Mouse (Mus musculus) activated CD4-positive, CD25-positive, alpha-beta regulatory T cell, adult 4 months (primary cell): ENCODE measurements around the gene Gm5150. TPM values are rescaled to one million over a fixed set of nuclear protein-coding genes. Genes with fewer than 3 reads are reported as not detected.
"Not testable (repeated sequence)": the region's sequence is repeated elsewhere in the genome, so short reads cannot be mapped to it uniquely, and the experiment has no call there.

Experiments
- ATAC-seq: one replicate; pipeline ENCODE4 v1.8.0; 2017
- polyA plus RNA-seq, 2 experiments: library from polyadenylated mRNA; unstranded; fragments of 100-300 nt; shearing (Covaris generic); gene quantifications; one replicate each; pipeline ENCODE4 v1.2.1; 2017

The Gm5150 gene
- polyA plus RNA-seq, result not detected

DNA sequence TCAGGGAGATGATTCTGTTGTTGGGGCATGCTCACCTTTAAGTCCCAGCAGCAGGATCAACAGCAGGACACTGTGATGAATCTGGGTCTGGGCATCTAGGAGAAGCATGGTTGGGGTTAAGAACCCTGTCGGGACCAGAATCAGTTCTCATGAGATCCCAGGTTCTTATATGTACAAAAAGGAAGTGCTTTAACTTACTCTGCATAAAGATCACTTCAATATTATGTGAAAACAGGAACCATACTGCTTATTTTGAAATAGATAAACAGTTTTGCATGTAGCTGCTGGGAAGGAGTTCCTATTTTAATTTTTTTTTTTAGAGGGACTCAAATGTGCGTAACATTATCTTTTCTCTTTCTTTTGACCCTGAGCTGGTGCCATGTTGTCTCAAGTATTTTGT is at the start of gene Gm5150:
Gene Gm5150, minus strand, starts transcription at position 223 of the 400 bp plus-strand sequence.
- ATAC-seq, result no peak

DNA sequence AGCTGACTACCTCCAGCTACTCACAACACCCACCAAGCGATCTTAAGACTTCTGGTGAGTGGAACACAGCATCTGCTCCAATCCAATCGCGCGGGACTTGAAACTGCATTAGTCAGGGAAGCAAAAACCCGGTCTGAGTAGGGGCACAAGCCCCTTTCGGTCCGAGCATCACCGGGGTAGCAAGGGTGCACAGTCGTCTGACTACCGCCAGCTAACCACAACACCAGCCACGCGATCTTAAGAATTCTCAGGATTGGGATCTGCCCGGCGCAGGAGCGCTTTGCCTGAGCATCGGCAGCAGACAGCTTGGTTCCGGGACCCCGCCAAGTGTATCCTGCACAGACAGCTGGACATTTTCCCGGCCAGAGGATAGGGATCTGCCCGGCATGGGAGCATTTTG is 45.5 kb upstream of the Gm5150 start:
- not testable (repeated sequence) for ATAC-seq

DNA sequence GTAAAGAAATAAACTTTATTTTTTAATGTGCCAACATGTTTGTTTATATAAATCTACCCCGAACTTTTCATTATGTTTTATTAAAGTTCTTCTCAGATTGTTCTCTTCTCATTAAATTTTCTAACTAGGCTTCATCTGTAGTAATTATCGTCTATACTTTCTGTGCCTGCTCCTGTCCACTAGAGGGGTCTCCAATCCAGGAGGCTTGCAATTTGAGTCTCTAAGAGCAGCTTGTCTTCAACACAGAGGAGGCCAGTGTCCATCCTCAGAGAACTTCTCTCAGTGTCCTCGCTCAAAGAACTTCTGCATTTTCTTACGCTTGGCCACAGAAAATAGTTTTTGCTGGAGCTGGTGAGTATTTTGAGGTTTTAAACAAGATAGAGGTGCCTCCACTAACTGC is 41.1 kb upstream of the Gm5150 start:
- no peak for ATAC-seq

DNA sequence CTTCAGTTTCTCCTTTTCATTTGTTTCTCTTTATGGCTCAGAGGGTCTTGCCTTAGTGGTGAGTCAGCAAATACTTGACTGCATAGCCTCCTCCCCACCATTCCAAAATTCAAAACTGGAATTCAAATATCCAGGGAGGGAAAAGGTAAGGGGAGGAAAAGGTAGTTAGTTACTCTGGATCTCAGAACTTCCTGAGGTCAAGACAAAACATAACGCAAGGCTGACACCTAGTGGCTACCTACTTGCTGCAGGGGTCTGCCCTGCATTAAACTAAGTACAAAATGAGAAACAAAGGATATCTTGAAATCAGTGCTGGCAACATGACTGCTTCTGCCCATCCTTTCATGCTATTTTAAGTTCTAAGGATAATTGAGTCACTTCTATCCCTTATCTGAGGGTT is 37.1 kb upstream of the Gm5150 start:
- no peak for ATAC-seq

DNA sequence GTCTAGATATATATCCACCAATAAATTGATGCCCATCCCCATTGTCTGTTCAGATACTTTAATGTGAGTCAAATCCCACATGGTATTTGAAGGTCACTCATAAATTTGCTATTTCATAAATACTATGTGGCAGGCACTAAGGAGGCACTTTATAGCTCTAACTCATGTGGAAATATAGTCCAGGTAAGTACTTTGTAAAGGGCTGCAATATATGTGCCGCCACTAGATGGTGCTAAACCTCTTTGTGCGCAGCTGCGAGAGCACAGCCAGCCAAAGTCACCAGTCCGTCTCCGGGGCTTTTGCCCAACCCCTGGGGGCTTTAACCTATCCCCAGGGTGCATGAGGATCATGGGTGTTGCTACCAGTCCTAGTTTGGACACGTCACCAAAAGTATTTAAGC is 18.8 kb upstream of the Gm5150 start:
- ATAC-seq, result peak; percentile 32

DNA sequence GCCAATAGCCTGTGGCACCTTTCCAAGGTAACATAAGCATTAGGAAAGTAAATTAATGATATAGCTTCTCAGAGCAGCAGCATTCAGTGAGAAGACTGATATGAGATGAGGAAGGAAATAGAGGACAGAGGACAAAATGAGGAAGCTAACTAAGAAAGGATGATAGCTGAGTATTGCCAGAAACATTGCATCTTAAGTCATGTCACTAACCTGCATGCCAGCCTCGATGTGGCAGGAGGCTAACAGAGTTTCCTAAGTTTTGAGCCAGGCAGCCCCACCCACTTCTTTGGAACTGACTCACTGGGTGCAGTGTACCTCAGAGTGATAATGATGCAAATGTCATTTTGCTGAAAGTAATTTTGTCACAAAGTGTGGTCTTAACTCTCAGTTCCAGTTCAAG is 16.0 kb upstream of the Gm5150 start:
- ATAC-seq, result no peak

DNA sequence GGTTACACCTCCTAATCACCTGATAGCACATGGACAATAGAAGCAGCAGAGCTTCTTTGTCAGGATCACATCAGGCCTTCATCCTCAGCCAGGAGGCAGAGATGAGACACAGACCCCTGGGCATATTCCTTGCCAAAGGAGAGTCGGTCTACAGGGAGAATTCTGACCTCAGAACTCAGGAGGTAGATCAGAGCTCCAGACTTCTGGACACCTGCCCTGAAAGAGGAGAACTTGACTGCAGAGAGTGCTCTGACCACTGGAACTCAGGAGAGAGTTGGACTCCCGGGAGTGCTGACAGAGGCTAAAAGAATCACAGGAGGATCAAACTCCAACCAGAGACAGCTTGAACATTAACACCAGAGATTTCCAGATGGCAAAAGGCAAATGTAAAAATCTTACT is 8.2 kb upstream of the Gm5150 start:
- not testable (repeated sequence) for ATAC-seq

DNA sequence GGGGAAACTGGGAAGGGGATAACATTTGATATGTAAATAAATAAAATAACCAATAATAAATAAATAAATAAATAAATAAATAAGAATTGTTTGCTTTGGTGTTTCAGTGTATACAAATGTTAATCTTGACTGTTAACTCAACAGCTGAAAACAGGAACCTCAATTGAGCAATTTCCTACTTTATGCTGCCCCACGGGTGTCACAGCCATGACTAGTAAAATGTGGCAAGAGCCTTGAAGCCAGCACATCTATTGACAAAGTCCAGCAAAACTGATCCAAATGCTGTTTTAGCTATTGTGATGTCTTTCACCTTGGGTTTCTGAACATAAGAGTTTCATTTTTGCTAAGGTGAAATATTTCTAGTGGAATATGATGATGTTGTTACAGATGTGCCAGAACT is 1.6 kb upstream of the Gm5150 start:
- no peak for ATAC-seq

DNA sequence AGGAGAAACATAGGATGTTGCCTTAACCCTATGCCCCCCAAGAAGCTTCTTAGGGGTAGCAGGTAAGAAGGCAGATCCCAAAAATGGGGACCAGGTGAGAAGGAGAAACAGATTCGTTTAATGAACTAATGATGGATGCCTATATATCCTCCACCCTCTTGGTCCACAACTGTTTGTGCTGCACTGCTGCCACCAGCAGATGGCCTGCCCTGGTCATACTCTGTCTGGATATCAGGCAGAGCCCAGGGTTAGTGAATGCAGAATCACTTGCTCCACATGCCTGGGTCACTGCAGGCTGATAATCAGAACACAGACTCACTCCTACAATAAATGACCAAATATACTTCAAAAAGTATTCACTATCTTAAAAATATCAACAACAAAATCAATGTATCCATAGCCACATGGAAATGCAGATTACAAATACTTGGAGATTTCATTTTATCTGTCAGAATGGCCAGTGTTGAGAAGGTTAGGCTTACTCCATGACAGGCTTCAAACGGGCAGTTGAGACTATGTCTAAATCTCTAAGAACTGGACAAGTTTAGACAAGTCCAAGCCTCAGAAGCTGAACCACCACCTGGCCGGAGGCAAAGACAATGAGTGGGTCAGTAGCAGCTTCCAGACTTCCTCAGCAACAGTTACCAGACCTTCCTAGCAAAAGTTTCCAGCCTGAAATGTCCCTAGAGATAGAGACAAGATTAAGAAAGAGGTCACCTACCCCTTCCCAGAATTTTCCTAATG is 2.2 kb downstream of the Gm5150 start:
- no peak for ATAC-seq

DNA sequence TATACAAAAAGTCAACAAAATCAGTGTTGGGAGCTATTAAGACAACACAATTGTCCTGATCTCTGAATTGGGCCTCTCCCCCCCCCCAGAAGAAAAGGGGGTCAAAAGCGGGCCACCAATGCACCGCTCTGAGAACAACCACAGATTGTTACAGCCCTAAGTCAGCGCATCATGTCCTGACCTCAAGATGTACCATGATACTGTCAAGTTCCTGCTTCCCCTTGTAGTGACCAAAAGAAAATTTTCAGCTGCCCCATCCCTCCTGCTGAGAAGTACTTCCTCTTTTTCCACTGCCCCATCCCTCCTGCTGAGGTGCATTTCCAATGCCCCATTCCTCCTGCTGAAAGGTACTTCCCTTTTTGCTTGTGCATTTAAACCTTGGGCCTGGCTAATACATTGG is 6.8 kb downstream of the Gm5150 start:
- not testable (repeated sequence) for ATAC-seq

DNA sequence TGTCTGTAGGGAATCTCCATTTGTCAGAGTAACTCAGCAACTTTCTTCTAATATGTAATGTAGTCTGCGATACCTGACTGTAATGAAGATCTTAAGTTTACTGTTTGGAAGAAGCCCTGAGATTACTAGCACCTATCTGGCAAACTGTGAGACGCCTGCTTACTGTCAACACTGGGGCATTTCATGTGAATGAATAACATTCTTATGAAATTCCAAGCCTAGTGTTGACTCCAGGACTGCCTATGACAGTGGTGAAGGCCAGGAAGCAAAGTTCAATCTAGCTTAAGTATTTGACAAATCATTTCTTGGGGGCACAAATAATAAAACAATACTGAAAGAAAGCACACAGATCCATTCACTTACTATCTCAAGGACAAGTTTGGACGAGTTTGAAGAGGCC is 24.0 kb downstream of the Gm5150 start:
- ATAC-seq, result no peak

DNA sequence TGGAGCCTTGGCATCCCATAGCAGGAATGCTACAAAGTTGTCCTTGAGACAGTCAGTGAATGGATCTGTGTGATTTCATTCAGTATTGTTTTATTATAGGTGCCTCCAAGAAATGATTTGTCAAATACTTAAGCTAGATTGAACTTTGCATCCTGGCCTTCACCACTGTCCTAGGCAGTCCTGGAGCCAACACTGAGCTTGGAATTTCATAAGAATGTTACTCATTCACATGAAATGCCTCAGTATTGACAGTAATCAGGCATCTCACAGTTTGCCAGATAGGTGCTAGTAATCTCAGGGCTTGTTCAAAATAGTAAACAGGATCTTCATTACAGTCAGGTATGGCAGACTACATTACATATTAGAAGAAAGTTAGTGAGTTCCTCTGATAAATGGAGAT is 49.3 kb downstream of the Gm5150 start:
- ATAC-seq, result no peak

Other genes with a start within 250 kb of the Gm5150 start
- gene Sirpb1c, start 157.9 kb downstream of the Gm5150 start, polyA plus RNA-seq, result not detected